Mouse (Mus musculus): Measurements from ENCODE around the gene Fggy.

GRCm38 (mm10) chr4:95819650-95820049, 262.3 kb downstream of the Fggy start:
- TF ChIP-seq CTCF (IDR thresholded peaks at IDR 0.05; ENCODE audit: low read depth) (no peak), EP300 (IDR thresholded peaks at IDR 0.05; ENCODE audit: low read depth) (no peak)

All from liver, embryonic 14.5 days (tissue).